Mouse (Mus musculus) adrenal gland, adult 2 months (tissue): ENCODE measurements around the gene Olfr594. TPM values are rescaled to one million over a fixed set of nuclear protein-coding genes. Genes with fewer than 3 reads are reported as not detected.
"Not testable (repeated sequence)": the region's sequence is repeated elsewhere in the genome, so short reads cannot be mapped to it uniquely, and the experiment has no call there.

Experiments
- DNase-seq: peaks from one replicate; pipeline ENCODE4 v3.0.0; 2021
- long read RNA-seq: library from polyadenylated mRNA; stranded (forward); transcript quantifications from one replicate; pipeline ENCODE4 v2.0.0, GENCODE M21; 2021
- microRNA-seq, 2 experiments: library from miRNA; unstranded; fragments of <30 nt; microRNA quantifications; one replicate each; pipeline ENCODE4 v1.2.0; 2021
- polyA plus RNA-seq: library from polyadenylated mRNA; depleted of rRNA; stranded (reverse); fragments of >200 nt; gene quantifications from 2 replicates; pipeline ENCODE4 v1.2.3, GENCODE M21; 2012; rRNA removed
- total RNA-seq, 2 experiments: library from RNA; stranded (reverse); gene quantifications; 2 replicates each; pipeline ENCODE4 v1.2.3; 2021

Gene Olfr594
- total RNA-seq (not detected), polyA plus RNA-seq (not detected in 2 replicates)
- long read RNA-seq = 0 reads

GRCm38 (mm10) chr7:103216696-103217095 is at the start of gene Olfr594:
TSS of gene Olfr594 (plus strand) at chr7:103216996.
- no peak for DNase-seq

DNA sequence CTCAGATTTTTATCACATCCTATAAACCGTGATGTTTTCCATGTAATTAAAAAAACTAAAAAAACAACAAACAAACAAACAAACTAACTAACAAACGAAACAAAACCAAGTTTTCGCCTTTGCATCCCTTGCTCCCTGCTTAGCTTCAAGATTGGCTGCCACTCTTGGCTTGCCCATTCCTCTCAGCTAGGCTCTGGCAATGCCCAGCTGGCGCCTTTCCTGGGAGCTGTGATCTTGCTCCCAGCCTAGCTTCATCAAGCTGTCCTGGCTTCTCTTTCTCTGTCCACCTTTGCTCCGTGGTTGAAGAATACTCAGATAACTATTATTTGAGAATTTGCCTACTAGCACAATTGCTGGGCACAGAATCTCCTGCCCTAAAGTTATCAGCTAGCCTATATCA is 47.1 kb upstream of the Olfr594 start:
- no peak for DNase-seq

DNA sequence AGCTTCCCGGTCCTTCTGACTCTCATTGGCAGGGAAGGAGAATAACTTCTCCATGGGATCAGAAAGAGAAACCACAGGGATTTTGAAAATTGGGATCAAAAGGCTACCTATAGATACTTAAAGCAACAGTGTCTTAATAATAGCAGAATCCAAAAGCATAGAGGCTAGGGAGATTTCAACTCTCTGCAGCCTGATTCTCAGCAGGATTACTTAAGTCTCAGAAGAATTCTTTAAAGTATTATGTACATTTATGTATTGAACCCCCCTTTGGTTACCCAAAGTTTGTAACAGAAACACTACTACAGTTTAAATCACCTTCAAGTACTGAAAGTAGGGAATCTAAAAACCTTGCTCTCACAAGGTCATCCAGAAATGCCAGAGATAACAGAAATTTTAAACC is 38.6 kb upstream of the Olfr594 start, which contains the start of gene Olfr591:
TSS of gene Olfr591 (minus strand) at position 101 of the 400 bp plus-strand sequence.
- DNase-seq = no peak

GRCm38 (mm10) chr7:103184503-103184902 is 32.3 kb upstream of the Olfr594 start, which contains the start of gene Olfr592:
TSS of gene Olfr592 (plus strand) at chr7:103184803.
- DNase-seq = not testable (repeated sequence)

- no peak for DNase-seq
These were observed 5.2 kb upstream of the Olfr594 start, which contains the start of gene Olfr593 for GRCm38 (mm10) chr7:103211562-103211961. TSS of gene Olfr593 (plus strand) at chr7:103211862.

DNA sequence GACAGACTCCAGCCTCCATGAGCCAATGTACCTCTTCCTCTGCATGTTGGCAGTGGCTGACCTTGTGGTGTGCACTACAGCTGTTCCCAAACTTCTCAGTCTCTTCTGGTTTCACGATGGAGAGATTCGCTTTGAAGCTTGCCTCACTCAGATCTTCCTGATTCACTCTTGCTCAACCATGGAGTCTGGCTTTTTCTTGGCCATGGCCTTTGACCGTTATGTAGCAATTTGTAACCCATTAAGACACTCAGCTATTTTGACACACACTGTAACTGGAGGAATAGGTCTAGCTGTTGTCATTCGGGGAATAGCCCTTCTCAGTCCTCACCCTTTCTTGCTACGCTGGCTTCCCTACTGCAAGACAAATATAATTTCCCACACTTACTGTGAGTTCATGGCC is 4.7 kb upstream of the Olfr594 start:
- not testable (repeated sequence) for DNase-seq

DNA sequence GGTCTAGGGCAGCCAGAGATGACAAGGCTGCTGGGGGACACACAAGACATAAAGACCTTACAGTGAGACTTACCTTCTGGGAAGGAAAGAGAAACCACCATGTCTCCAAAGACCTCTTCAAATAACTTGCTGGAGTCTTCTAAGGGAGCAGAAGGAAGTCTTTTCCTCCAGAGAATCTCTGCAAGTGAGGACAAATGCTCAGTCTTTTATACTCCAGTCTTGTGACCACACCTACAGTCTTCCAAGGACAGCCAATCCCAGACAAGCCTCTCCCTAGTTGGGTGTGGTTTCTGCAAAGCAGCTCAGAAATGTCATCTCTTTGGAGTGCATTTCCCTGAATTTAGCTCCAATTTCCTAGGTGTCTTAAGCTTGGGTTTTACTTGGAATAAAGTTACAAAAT is 35.6 kb downstream of the Olfr594 start, which contains the start of gene Usp17ld:
TSS of gene Usp17ld (minus strand) at position 101 of the 400 bp plus-strand sequence.
- not testable (repeated sequence) for DNase-seq

Small RNA genes within 50 kb of the gene (microRNA-seq; reads per million reads assigned to microRNA genes)
- gene Gm23550 (0 reads per million in 2 experiments), gene Gm25171 (0 reads per million in 2 experiments)

Other genes with a start within 250 kb of the Olfr594 start
- gene Olfr577, start 241.1 kb upstream of the Olfr594 start, total RNA-seq = not detected
- gene Olfr577, start 241.1 kb upstream of the Olfr594 start, polyA plus RNA-seq = not detected in 2 replicates
- not detected for gene Olfr578, start 227.7 kb upstream of the Olfr594 start, total RNA-seq
- gene Olfr578, start 227.7 kb upstream of the Olfr594 start, polyA plus RNA-seq = not detected in 2 replicates
- not detected for gene Olfr582, start 179.0 kb upstream of the Olfr594 start, total RNA-seq
- not detected in 2 replicates for gene Olfr582, start 179.0 kb upstream of the Olfr594 start, polyA plus RNA-seq
- gene Olfr583, start 165.7 kb upstream of the Olfr594 start, total RNA-seq = not detected
- not detected in 2 replicates for gene Olfr583, start 165.7 kb upstream of the Olfr594 start, polyA plus RNA-seq
- not detected for gene Olfr584, start 135.1 kb upstream of the Olfr594 start, total RNA-seq
- gene Olfr584, start 135.1 kb upstream of the Olfr594 start, polyA plus RNA-seq = not detected in 2 replicates
- gene Olfr585, start 119.3 kb upstream of the Olfr594 start, total RNA-seq = not detected
- gene Olfr585, start 119.3 kb upstream of the Olfr594 start, polyA plus RNA-seq = not detected in 2 replicates
- not detected for gene Olfr586, start 91.4 kb upstream of the Olfr594 start, total RNA-seq
- not detected in 2 replicates for gene Olfr586, start 91.4 kb upstream of the Olfr594 start, polyA plus RNA-seq
- not detected for gene Olfr588-ps1, start 76.1 kb upstream of the Olfr594 start, total RNA-seq
- not detected in 2 replicates for gene Olfr588-ps1, start 76.1 kb upstream of the Olfr594 start, polyA plus RNA-seq
- not detected for gene Olfr589, start 60.6 kb upstream of the Olfr594 start, total RNA-seq
- gene Olfr589, start 60.6 kb upstream of the Olfr594 start, polyA plus RNA-seq = not detected in 2 replicates
- gene Olfr591, start 38.7 kb upstream of the Olfr594 start, total RNA-seq = not detected
- not detected in 2 replicates for gene Olfr591, start 38.7 kb upstream of the Olfr594 start, polyA plus RNA-seq
- not detected for gene Olfr592, start 32.2 kb upstream of the Olfr594 start, total RNA-seq
- gene Olfr592, start 32.2 kb upstream of the Olfr594 start, polyA plus RNA-seq = not detected in 2 replicates
- not detected for gene Olfr593, start 5.1 kb upstream of the Olfr594 start, total RNA-seq
- not detected in 2 replicates for gene Olfr593, start 5.1 kb upstream of the Olfr594 start, polyA plus RNA-seq
- gene Usp17ld, start 35.5 kb downstream of the Olfr594 start, total RNA-seq = not detected
- not detected in 2 replicates for gene Usp17ld, start 35.5 kb downstream of the Olfr594 start, polyA plus RNA-seq
- not detected for gene Olfr596, start 88.7 kb downstream of the Olfr594 start, total RNA-seq
- not detected in 2 replicates for gene Olfr596, start 88.7 kb downstream of the Olfr594 start, polyA plus RNA-seq
- gene Olfr597, start 99.3 kb downstream of the Olfr594 start, total RNA-seq = not detected
- not detected in 2 replicates for gene Olfr597, start 99.3 kb downstream of the Olfr594 start, polyA plus RNA-seq
- gene Olfr598, start 106.6 kb downstream of the Olfr594 start, total RNA-seq = not detected
- not detected in 2 replicates for gene Olfr598, start 106.6 kb downstream of the Olfr594 start, polyA plus RNA-seq
- gene Olfr599, start 118.9 kb downstream of the Olfr594 start, total RNA-seq = not detected
- gene Olfr599, start 118.9 kb downstream of the Olfr594 start, polyA plus RNA-seq = not detected in 2 replicates
- not detected for gene Olfr600, start 132.7 kb downstream of the Olfr594 start, total RNA-seq
- not detected in 2 replicates for gene Olfr600, start 132.7 kb downstream of the Olfr594 start, polyA plus RNA-seq
- gene Olfr601, start 145.7 kb downstream of the Olfr594 start, total RNA-seq = not detected
- gene Olfr601, start 145.7 kb downstream of the Olfr594 start, polyA plus RNA-seq = not detected in 2 replicates
- gene Olfr603, start 169.2 kb downstream of the Olfr594 start, total RNA-seq = not detected
- gene Olfr603, start 169.2 kb downstream of the Olfr594 start, polyA plus RNA-seq = not detected in 2 replicates
- gene Usp17lc, start 198.1 kb downstream of the Olfr594 start, total RNA-seq = not detected
- not detected in 2 replicates for gene Usp17lc, start 198.1 kb downstream of the Olfr594 start, polyA plus RNA-seq
- gene Olfr605, start 228.4 kb downstream of the Olfr594 start, total RNA-seq = not detected
- not detected in 2 replicates for gene Olfr605, start 228.4 kb downstream of the Olfr594 start, polyA plus RNA-seq
- not detected for gene Olfr606, start 232.1 kb downstream of the Olfr594 start, total RNA-seq
- not detected in 2 replicates for gene Olfr606, start 232.1 kb downstream of the Olfr594 start, polyA plus RNA-seq
- gene Olfr607, start 247.2 kb downstream of the Olfr594 start, total RNA-seq = not detected
- gene Olfr607, start 247.2 kb downstream of the Olfr594 start, polyA plus RNA-seq = not detected in 2 replicates